Mouse (Mus musculus): ENCODE data around the gene Trim2.

Trim2 gene

GRCm38 (mm10) chr3:84306777-84307176, at the start of gene Trim2:
TSS of gene Trim2 (minus strand) at chr3:84306877.
- no peak for DNase-seq

- no peak for DNase-seq
Observed at GRCm38 (mm10) chr3:84355930-84356689, 49.4 kb upstream of the Trim2 start.

DNA sequence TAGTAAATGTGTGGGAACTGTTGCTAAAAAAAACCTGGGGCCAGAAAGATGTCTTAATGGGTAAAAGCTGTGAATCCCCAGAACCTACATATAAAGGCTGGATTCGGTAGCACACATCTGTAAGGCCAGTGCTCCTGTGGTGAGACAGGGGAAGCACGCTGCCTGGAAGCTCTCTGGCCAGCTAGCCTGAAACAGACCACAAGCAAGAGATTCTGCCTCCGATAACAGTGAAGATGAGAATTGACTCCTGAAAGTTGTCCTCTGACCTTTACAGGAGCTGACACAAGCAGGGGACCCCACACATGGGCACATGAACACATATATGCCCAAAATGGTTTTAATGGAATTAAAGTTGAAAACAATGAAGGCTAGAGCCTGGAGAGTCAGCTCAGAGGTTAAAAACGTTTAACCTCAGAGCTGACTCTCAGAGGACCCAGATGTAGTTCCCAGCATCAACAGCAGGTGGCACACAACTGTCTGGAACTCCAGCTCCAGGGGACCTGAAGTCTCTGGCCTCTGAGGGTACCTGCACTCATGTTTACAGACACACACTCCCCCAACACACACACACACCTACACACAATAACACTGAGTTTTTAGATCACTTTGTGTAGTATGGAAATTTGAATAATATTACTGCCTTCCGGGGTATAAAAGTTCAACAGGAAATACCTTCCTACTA, 45.8 kb upstream of the Trim2 start:
- DNase-seq: no peak

DNA sequence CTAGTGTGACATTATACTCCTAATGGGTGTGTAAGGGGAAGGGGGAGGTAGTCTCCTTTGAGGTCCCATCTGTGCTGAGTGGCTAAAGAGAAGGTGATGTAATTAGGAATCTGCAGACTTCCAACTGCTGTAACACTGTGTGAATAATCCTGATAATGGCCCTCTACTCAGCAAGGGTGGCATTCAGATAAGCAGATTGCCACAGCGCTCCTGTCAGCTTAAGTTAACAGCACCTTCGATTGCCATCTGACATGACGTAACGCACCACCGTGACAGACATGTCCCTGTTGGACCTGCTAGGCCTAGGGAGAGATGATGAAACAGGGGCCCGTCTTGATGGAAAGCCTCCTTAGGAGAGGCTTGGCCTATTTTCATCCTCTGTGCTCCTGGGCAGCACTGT, 43.6 kb upstream of the Trim2 start:
- DNase-seq: no peak

DNA sequence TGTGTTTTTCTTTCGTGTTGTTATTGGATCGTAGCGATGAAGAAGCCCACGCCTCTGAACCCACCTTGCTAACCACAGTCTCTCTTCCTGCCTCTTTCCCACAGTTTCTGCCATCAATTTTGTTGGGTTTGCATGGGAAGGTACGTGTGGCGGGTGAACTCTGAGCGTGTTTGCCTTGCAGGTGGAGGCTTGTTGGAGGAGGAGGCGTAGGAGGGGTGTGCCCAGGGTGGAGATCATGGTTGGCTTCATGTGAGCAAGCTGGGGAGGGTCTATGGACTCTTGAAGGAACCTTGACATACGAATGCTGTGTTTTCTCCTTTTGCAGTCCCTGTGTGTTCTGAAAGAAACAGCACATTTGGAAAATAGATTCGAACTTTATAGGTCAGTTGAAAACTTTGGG, 43.1 kb upstream of the Trim2 start:
- no peak for DNase-seq

DNA sequence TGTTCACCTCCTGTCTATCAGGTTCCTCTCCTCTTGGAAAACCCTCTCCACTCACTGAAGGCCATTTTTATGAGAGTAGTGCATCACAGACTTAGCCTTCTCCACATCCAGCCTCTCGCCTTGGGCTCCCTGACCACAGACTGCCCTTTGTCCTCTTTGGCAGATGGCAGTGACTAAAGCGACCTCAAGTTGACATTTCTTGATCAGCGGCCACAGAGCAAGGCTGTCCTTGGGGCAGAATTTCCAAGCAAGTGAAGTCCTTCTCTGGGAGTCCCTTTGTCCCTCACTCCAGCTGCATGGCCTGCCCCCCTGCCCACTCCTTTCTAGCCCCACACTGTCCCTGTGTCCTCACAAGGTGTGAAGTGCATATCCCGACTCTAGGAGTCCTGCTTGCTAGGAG, 40.7 kb upstream of the Trim2 start:
- no peak for DNase-seq

DNA sequence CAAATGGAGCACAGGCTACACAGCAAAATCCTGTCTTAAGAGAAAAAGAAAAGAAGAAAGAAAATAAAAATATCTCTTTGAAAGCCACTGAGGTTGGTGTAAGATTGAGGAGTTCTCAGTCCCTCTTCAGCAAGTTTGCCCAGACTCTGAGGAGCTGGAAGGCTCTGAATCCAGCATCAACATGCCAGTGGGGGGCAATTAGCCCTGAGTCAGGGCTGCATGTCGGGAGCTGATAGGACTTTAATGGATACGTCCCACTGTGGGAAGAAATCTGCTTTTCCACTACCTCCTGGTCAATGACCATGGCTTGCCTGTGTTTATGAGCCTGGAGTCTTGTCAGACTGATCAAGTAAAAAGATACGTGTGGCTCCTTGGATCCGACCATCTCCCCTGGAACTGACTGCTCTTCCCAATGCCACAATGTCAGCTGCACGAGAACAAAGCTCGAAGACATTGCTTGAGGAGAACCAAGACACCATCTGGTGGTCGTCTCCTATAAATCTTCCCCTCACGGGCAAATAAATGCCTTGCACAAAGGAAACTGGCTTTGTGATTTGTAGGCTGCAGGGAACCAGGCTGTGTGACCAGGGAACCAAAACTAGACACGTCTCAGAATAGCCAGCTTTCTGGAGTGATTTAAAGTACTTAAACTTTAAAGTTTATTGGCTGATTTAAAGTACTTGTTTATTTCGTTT, 39.9 kb upstream of the Trim2 start:
- DNase-seq: no peak

DNA sequence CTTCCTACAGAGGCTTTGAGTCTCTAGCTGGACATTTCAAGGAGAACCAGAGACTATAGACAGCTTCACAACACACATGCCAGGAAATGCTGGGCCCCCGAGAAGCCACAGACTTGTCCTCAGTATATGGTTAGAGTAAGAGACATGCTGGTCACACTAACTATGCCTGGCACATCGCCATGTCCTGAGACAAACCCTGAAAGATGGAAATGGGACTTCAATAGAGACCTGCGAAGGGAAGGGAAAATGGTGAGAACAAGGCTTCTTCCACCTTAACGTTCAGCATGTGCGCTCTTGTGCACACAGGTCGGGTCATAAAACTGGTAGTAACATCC, 38.9 kb upstream of the Trim2 start:
- no peak for DNase-seq

DNA sequence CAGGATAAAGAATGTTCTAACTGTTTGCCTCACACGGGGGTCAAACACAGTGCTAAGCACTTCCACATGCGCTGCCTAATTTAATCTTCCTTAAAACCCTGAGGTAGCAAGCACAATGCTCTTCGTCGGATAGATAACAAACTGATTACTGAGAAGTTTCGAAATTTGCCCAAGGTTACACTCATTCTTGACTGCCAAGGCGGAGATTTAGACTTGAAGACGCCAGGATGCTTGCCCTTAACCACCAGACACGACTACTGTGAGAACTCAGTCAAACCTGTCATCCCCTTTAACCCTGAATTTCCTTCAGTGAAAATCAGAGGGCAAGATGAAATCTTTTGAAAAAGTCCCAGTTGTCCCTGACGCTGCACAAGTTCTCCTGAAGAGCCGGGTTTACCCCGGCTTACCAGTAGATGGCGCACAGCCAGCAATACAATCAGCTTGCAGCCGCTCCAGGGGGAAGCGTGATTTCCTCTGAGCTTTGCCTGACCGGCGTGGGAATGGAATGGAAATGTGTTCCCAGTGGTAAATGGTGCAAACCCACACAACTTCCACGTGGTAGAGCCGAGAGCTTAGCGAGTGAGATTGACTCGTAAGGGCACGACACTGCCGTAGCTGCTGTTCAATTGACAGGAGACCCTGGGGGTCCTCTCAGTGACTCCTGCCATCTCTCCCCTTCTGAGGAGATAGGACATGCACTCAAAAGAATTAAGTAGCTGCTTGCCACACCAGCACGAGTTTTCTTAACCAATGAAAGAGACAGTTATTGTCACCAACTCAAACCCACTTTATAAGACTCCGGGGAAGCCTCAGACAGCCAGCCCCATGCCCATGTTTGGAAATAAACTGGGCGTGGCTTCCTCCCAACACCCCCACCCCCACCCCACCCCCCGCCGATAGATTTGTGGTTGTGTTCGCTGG, 38.3 kb upstream of the Trim2 start:
- DNase-seq: peak; percentile 54

- no peak for DNase-seq
Observed at GRCm38 (mm10) chr3:84343101-84343500, 36.4 kb upstream of the Trim2 start.

- no peak for DNase-seq
Observed at GRCm38 (mm10) chr3:84341811-84342210, 35.1 kb upstream of the Trim2 start.

- DNase-seq: no peak
Observed at GRCm38 (mm10) chr3:84337585-84337984, 30.9 kb upstream of the Trim2 start.

DNA sequence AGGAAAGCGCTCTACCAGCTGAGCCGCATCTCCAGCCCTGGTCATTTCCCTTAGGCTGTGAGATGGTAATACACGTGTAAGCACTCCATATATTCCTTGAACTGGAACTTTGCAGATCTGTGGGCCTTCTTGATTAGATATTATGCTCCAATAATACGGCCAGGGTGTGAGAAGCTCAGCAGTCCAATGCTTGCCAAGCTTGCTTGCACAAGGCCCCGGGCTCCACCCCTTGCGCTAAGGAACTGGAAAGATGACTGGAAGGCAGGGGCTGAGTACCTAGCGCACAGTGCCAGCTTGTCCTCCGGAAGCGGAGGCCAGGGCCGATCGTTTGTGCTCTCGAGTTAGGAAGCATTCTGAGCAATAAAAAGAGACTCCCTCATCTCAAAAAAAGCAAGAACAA, 29.7 kb upstream of the Trim2 start:
- no peak for DNase-seq

- DNase-seq: no peak
Observed at GRCm38 (mm10) chr3:84335421-84336073, 28.9 kb upstream of the Trim2 start.

DNA sequence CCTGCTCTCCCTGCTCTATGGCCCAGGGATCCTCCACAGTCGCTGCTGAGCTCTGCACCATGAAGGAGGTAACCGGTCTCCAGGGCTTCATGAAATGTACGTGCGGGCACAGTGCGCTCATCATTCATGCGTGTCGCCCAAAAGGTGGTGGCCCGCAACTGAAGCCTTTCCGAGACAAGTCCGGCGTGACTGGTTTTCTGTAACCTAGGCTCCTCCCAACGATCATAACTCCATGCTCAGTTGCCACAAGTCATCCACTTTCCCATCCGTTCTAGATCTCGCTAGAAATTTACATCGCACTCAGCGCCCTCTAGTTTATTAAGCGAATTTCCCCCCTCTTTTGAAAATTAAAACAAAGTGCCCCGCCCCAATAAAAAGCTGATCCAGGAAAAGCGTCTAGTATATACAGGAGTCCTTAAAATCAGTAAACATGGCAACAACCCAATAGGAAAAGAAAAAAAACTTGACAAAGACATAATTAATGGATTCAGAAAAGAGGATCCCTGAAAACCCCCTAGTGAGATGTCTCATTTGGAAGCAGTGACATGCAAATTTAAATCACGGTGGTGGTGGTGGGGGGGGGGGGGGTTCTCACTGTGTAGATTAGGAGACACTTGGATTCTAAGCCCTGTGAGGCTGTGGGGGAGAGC, 28.2 kb upstream of the Trim2 start:
- DNase-seq: no peak

GRCm38 (mm10) chr3:84333400-84334349, 27.0 kb upstream of the Trim2 start:
- DNase-seq: no peak

- no peak for DNase-seq
Observed at GRCm38 (mm10) chr3:84330210-84330609, 23.5 kb upstream of the Trim2 start.

- no peak for DNase-seq
Observed at GRCm38 (mm10) chr3:84324967-84325441, 18.3 kb upstream of the Trim2 start.

DNA sequence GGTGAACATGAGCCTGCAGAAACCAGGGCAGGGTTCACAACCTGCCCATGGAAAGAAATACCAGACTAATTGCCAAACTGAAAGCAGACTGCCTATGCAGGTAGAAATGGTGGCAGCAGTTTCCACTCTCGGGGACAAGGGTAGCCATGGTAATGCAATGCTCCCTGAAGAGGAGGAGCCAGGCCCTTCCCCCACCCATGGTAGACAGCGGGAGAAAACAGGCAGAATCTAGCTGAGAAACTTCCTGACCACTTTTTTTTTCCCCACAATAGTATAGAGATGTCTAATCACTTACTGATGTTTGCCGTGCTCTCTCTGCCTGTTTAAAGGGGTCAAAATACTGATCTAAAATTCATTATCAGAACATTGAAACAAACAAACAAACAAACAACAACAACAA, 17.8 kb upstream of the Trim2 start:
- DNase-seq: no peak

- DNase-seq: no peak
Observed at GRCm38 (mm10) chr3:84324000-84324399, 17.3 kb upstream of the Trim2 start.

- DNase-seq: no peak
Observed at GRCm38 (mm10) chr3:84319504-84319903, 12.8 kb upstream of the Trim2 start.

All from cerebellum, adult 11-12 months (tissue).